Mouse (Mus musculus) lung, postnatal 0 days (tissue): ENCODE results near the gene Gfod1. TPM values are rescaled to one million over a fixed set of nuclear protein-coding genes. Genes with fewer than 3 reads are reported as not detected.
A peak's percentile ranks its signal among the peaks of the same experiment; 100 is the strongest.

Experiments used
- ATAC-seq: fragments of 200-750 bp; cut with Nextera tagmentation; 2 replicates; pipeline ENCODE4 v1.8.0; 2017; ENCODE audit warnings: moderate library complexity
- DNase-seq: peaks from one replicate; pipeline ENCODE4 v3.0.0-alpha.2; 2016; ENCODE audit warnings: low spot score
- H3K27ac ChIP-seq: fragments of 300-500 bp; sonication (generic); 2 replicates; pipeline ENCODE4 v1.5.1; 2014; ENCODE audit warnings: antibody characterized with exemption, mild to moderate bottlenecking, low read length, mixed read lengths
- H3K27me3 ChIP-seq: fragments of 300-500 bp; sonication (generic); replicated peaks from 2 replicates; pipeline ENCODE4 v1.6.1; 2014; ENCODE audit warnings: low read length, mixed read lengths; ENCODE audit not compliant: insufficient read depth
- H3K36me3 ChIP-seq: fragments of 300-500 bp; sonication (generic); 2 replicates; pipeline ENCODE4 v1.6.1; 2014; ENCODE audit warnings: low read length, mixed read lengths; ENCODE audit not compliant: insufficient read depth
- H3K4me1 ChIP-seq: fragments of 300-500 bp; sonication (generic); 2 replicates; pipeline ENCODE4 v1.6.1; 2014; ENCODE audit warnings: antibody characterized with exemption, low read depth, low read length, mixed read lengths; ENCODE audit not compliant: insufficient read depth
- H3K4me2 ChIP-seq: fragments of 300-500 bp; sonication (generic); replicated peaks from 2 replicates; pipeline ENCODE4 v1.6.1; 2014; ENCODE audit warnings: low read depth, mild to moderate bottlenecking, low read length, moderate library complexity, mixed read lengths
- H3K4me3 ChIP-seq: fragments of 300-500 bp; sonication (generic); 2 replicates; pipeline ENCODE4 v1.5.1; 2014; ENCODE audit warnings: low read depth, low read length
- H3K9ac ChIP-seq: fragments of 300-500 bp; sonication (generic); replicated peaks from 2 replicates; pipeline ENCODE4 v1.6.1; 2014; ENCODE audit warnings: low read depth, mild to moderate bottlenecking
- H3K9me3 ChIP-seq: fragments of 300-500 bp; sonication (generic); 2 replicates; pipeline ENCODE4 v1.6.1; 2016; ENCODE audit warnings: low read length, mixed read lengths
- CTCF ChIP-seq: IDR thresholded peaks from 2 replicates; pipeline ENCODE4 v1.5.1; 2016; ENCODE audit warnings: antibody characterized with exemption, mild to moderate bottlenecking
- EP300 ChIP-seq: IDR thresholded peaks from 2 replicates; pipeline ENCODE4 v1.6.1; 2016; ENCODE audit warnings: antibody characterized with exemption, mild to moderate bottlenecking, control low read depth
- WGBS: fragments of 180-500 bp; shearing (Covaris S2); extraction: QIAGEN DNeasy Blood & Tissue Kit; methylation state at CpG from one replicate; pipeline ENCODE4 v1.1.7; 2014; 5-methylcytosine and 5-hydroxymethylcytosine counted together
- polyA plus RNA-seq: library from polyadenylated mRNA; unstranded; fragments of >200 nt; fragmentation: Nextera tagmentation; extraction: Ambion mirVana; gene quantifications from 2 replicates; pipeline ENCODE4 v1.2.1, GENCODE M21; 2015

Gene Gfod1
- polyA plus RNA-seq, 1 experiment from 2014 or later, result 1.6 TPM

GRCm38 (mm10) chr13:43319396-43319795, 15.4 kb upstream of the Gfod1 start:
- Histone ChIP-seq H3K4me1 (no peaks in the 10 kb centered on the region), H3K27me3 (no peaks in the 10 kb centered on the region), H3K27ac (no peak overlapping the region), H3K36me3 (no peaks in the 10 kb centered on the region), H3K4me3 (no peak overlapping the region), H3K9me3 (no peaks in the 10 kb centered on the region), H3K4me2 (no peak overlapping the region), H3K9ac (no peak overlapping the region)
- ATAC-seq (no peak), DNase-seq (no peak)
- no peak for TF ChIP-seq CTCF
- TF ChIP-seq EP300, result no peak
- WGBS, result 63% methylated on average over 3 of the region's 3 CpGs

GRCm38 (mm10) chr13:43317411-43317810, 13.4 kb upstream of the Gfod1 start:
- peak; percentile 33; the same call in 1 of the 2 replicates for ATAC-seq
- TF ChIP-seq CTCF (no peak), EP300 (no peak)
- H3K27me3 ChIP-seq, result no peaks in the 10 kb centered on the region
- H3K9ac ChIP-seq, result no peak overlapping the region
- no peak overlapping the region for H3K27ac ChIP-seq
- H3K4me2 ChIP-seq, result no peak overlapping the region
- WGBS, result 29% methylated on average over 5 of the region's 5 CpGs
- H3K36me3 ChIP-seq, result no peaks in the 10 kb centered on the region
- H3K9me3 ChIP-seq, result no peaks in the 10 kb centered on the region
- no peak overlapping the region for H3K4me3 ChIP-seq
- DNase-seq, result peak; percentile 53
- no peaks in the 10 kb centered on the region for H3K4me1 ChIP-seq

- Histone ChIP-seq H3K27ac (no peak overlapping the region), H3K27me3 (no peaks in the 10 kb centered on the region), H3K9ac (no peak overlapping the region), H3K4me2 (no peak overlapping the region), H3K36me3 (no peaks in the 10 kb centered on the region), H3K9me3 (no peaks in the 10 kb centered on the region; the same call in 1 of the 2 replicates), H3K4me1 (peaks cover 20% of the 10 kb centered on the region; the same call in 1 of the 2 replicates), H3K4me3 (no peak overlapping the region)
- DNase-seq (no peak), ATAC-seq (no peak)
- 74% methylated on average over 15 of the region's 15 CpGs for WGBS
- TF ChIP-seq EP300 (no peak), CTCF (no peak)
These were observed 1.4 kb upstream of the Gfod1 start for GRCm38 (mm10) chr13:43305181-43305924.

- Histone ChIP-seq H3K36me3 (no peaks in the 10 kb centered on the region), H3K27ac (peak overlapping the region; percentile 60), H3K4me1 (peaks cover 21% of the 10 kb centered on the region; the same call in 1 of the 2 replicates), H3K4me3 (peak overlapping the region; percentile 73), H3K9me3 (no peaks in the 10 kb centered on the region; the same call in 1 of the 2 replicates), H3K9ac (0 out of 2 replicates have a peak overlapping the region, but pooled peaks have one; percentile 16), H3K27me3 (no peaks in the 10 kb centered on the region), H3K4me2 (peak overlapping the region; percentile 98)
- DNase-seq, result peak; percentile 78
- TF ChIP-seq CTCF (peak; percentile 59), EP300 (no peak)
- 11% methylated on average over 11 of the region's 11 CpGs for WGBS
- peak; percentile 30 for ATAC-seq
These were observed 728 bp upstream of the Gfod1 start for GRCm38 (mm10) chr13:43304700-43305099.

- H3K9ac ChIP-seq, result peak overlapping the region; percentile 37
- H3K9me3 ChIP-seq, result no peaks in the 10 kb centered on the region
- no peaks in the 10 kb centered on the region for H3K36me3 ChIP-seq
- peak; percentile 46 for DNase-seq
- peaks cover 21% of the 10 kb centered on the region; the same call in 1 of the 2 replicates for H3K4me1 ChIP-seq
- no peak for TF ChIP-seq CTCF
- H3K4me2 ChIP-seq, result peak overlapping the region; percentile 98
- no peaks in the 10 kb centered on the region for H3K27me3 ChIP-seq
- H3K27ac ChIP-seq, result peak overlapping the region; percentile 76
- WGBS, result 1% methylated on average over 68 of the region's 78 CpGs
- peak; percentile 24 for ATAC-seq
- H3K4me3 ChIP-seq, result peak overlapping the region; percentile 73
These were observed 609 bp downstream of the Gfod1 start for GRCm38 (mm10) chr13:43303161-43303965.

- WGBS, result under 1% methylated on average over 19 of the region's 19 CpGs
- H3K27ac ChIP-seq, result no peak overlapping the region
- no peaks in the 10 kb centered on the region for H3K27me3 ChIP-seq
- H3K9ac ChIP-seq, result 0 out of 2 replicates have a peak overlapping the region, but pooled peaks have one; percentile 29
- DNase-seq, result no peak
- peak overlapping the region; percentile 98 for H3K4me2 ChIP-seq
- no peaks in the 10 kb centered on the region for H3K36me3 ChIP-seq
- H3K9me3 ChIP-seq, result no peaks in the 10 kb centered on the region
- peaks cover 21% of the 10 kb centered on the region; the same call in 1 of the 2 replicates for H3K4me1 ChIP-seq
- no peak for TF ChIP-seq EP300
- no peak for TF ChIP-seq CTCF
- peak overlapping the region; percentile 73 for H3K4me3 ChIP-seq
- ATAC-seq, result no peak
These were observed 1.3 kb downstream of the Gfod1 start for GRCm38 (mm10) chr13:43302651-43303160.
